Mouse (Mus musculus) MEL (cell line): ENCODE results near the gene Gm9376.

Experiments used
- CTCF ChIP-seq, 3 experiments: IDR thresholded peaks in 2 of 3; conservative IDR thresholded peaks in 1 of 3; 2 replicates each; pipeline ENCODE4 v1.5.1; 2011 to 2012; ENCODE audit warnings: low read length in 3 of 3, low read depth in 2 of 3, mild to moderate bottlenecking in 2 of 3, improper control_type of control experiment in 1 of 3, inconsistent platforms in 1 of 3, mixed read lengths in 1 of 3, moderate library complexity in 1 of 3; ENCODE audit not compliant: control insufficient read depth in 1 of 3, insufficient read depth in 1 of 3, poor library complexity in 1 of 3, severe bottlenecking in 1 of 3
- POLR2A ChIP-seq, 2 experiments: IDR thresholded peaks; 2 replicates each; pipeline ENCODE4 v1.6.1; 2011 to 2012; ENCODE audit warnings: low read length in 2 of 2, mild to moderate bottlenecking in 2 of 2, control low read depth in 1 of 2, improper control_type of control experiment in 1 of 2, low read depth in 1 of 2, moderate library complexity in 1 of 2; ENCODE audit not compliant: control insufficient read depth in 1 of 2, insufficient read depth in 1 of 2, poor library complexity in 1 of 2
- TCF12 ChIP-seq: IDR thresholded peaks from 2 replicates; pipeline ENCODE4 v1.6.1; 2014; ENCODE audit warnings: low read depth, mild to moderate bottlenecking, inconsistent platforms, low read length, improper control_type of control experiment, moderate library complexity

GRCm38 (mm10) chr14:118305951-118306350 is 39.2 kb downstream of the Gm9376 start:
- TF ChIP-seq POLR2A (IDR thresholded peaks at IDR 0.05; ENCODE audit: control insufficient read depth in 1 of 2, insufficient read depth in 1 of 2, low read depth in 1 of 2, low read length in 2 of 2, poor library complexity in 1 of 2) (no peak), TCF12 (no peak), CTCF (IDR thresholded peaks at IDR 0.05 in 2 of 3, conservative IDR thresholded peaks at IDR 0.05 in 1 of 3; ENCODE audit: control insufficient read depth in 1 of 3, insufficient read depth in 1 of 3, low read depth in 2 of 3, low read length in 3 of 3, poor library complexity in 1 of 3, severe bottlenecking in 1 of 3) (no peak)
